Comparison of ENCODE assay signal across 11 mouse cellular contexts in the genomic region with DNA sequence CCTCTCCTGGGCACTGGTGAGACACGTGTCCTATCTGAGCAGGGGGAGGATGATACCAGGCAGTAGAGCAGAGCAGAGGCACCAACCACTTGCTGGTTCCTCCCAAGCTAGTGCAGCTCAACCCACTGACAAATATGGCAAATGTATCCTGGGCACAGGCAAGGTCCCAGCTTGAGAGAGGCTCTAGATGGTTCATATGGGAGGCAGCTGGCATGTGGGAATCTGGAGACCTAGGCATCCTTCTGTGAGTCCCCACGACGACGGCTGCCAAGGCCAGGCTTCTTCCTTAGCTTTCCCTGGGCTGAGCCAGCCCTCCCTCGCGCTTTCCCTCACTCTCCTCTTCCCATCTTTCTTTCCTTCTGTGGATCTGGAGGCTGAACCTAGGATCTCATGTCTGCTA.
"Had no signal": no experiment of that assay in that cellular context is flagged by ENCODE, and none has a peak within 500 bp of the region (broad histone marks: within the 10 kb centered on the region; RNA-seq: fewer than 3 reads in every experiment).

No protein-coding gene starts in this region.

- H3K4me3 ChIP-seq: limb, embryonic 15.5 days; liver, embryonic 12.5 days; midbrain, embryonic 12.5 days had no signal

- H3K9ac ChIP-seq: limb, embryonic 15.5 days; liver, embryonic 12.5 days; lung, embryonic 14.5 days; midbrain, embryonic 12.5 days had no signal

- H3K4me2 ChIP-seq: limb, embryonic 15.5 days; liver, embryonic 12.5 days; lung, embryonic 14.5 days; midbrain, embryonic 12.5 days had no signal

- ATAC-seq: liver, embryonic 12.5 days; midbrain, embryonic 16.5 days had no signal

- H3K27me3 ChIP-seq: limb, embryonic 15.5 days; liver, embryonic 12.5 days; midbrain, embryonic 12.5 days had no signal

- H3K4me1 ChIP-seq: midbrain, embryonic 12.5 days had no signal

- H3K9me3 ChIP-seq: limb, embryonic 15.5 days; liver, embryonic 12.5 days; midbrain, embryonic 12.5 days had no signal

- H3K27ac ChIP-seq: limb, embryonic 15.5 days; liver, embryonic 12.5 days; midbrain, embryonic 12.5 days had no signal

- DNase-seq: kidney, adult 8-10 months; kidney, postnatal 36 days; lung, embryonic 14.5 days; lung, postnatal 10 days; right cerebral cortex, postnatal 14 days; thymus, adult 18-20 months; thymus, postnatal 14 days had no signal
